Mouse (Mus musculus): ENCODE data around the gene Tmem135. TPM values are rescaled to one million over a fixed set of nuclear protein-coding genes. Genes with fewer than 3 reads are reported as not detected.

Gene Tmem135
- polyA plus RNA-seq, 1 experiment from 2014 or later, result 21.0 TPM

DNA sequence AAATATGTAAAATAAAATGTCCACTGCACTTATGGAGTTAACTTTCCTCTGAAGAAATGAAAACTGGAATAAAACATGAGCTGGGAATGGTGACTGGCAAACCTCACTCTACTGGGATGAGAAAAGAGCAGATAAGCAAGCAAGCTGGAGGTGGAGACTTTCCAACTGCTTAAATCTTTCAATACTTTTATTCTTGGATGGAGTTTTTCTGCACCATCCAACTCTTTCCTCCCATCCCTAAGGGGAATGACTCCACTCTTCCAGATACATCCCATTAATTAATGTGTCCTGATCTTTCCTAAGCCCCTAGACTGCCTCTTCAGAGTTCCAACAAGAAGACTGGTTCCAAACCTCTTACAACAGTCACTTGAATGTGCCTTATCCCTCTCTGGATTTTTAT, 143.1 kb downstream of the Tmem135 start:
- H3K4me1 ChIP-seq (replicated peaks; ENCODE audit: control insufficient read depth, insufficient read depth), result no peaks in the 10 kb centered on the region
- no peak for DNase-seq (ENCODE audit: low spot score)

DNA sequence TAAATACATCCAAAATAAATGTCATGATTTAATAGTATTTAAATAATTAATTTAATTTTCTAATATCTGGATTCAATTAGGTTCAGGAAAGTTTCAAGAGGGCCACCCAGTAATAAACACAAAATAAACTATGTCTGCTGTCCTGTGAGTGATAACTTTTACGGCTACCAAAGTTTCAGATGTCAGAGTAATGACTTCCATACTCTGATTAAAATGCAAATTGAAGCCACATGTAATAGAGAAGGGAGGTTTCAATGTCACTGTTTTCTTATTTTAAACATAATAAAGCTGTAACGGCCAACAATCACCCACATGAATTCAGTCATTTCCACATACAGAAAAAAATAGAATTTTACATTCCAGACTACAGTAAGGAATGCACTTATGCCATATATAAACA, 145.2 kb downstream of the Tmem135 start:
- Histone ChIP-seq H3K9ac (ENCODE audit: low read length) (no peak overlapping the region), H3K4me2 (replicated peaks; ENCODE audit: low read depth) (no peak overlapping the region), H3K27me3 (ENCODE audit: control insufficient read depth, insufficient read depth, low read length) (no peaks in the 10 kb centered on the region), H3K4me3 (ENCODE audit: low read depth, low read length) (no peak overlapping the region), H3K27ac (replicated peaks) (no peak overlapping the region), H3K36me3 (ENCODE audit: control insufficient read depth, insufficient read depth, low read length) (no peaks in the 10 kb centered on the region), H3K4me1 (replicated peaks; ENCODE audit: control insufficient read depth, insufficient read depth) (no peaks in the 10 kb centered on the region), H3K9me3 (ENCODE audit: control insufficient read depth, low read length) (no peaks in the 10 kb centered on the region)
- ATAC-seq (ENCODE audit: low FRiP score, low TSS enrichment) (no peak), DNase-seq (ENCODE audit: low spot score) (no peak)
- WGBS, result 56% methylated on average over 2 of the region's 2 CpGs
- TF ChIP-seq EP300 (optimal IDR thresholded peaks at IDR 0.05) (no peak), CTCF (IDR thresholded peaks at IDR 0.05; ENCODE audit: low read depth) (no peak)

More for the DNA sequence above, 143.1 kb downstream of the Tmem135 start:
- Histone ChIP-seq H3K4me3 (ENCODE audit: low read depth, low read length) (no peak overlapping the region), H3K4me2 (replicated peaks; ENCODE audit: low read depth) (no peak overlapping the region), H3K27ac (replicated peaks) (no peak overlapping the region), H3K36me3 (ENCODE audit: control insufficient read depth, insufficient read depth, low read length) (no peaks in the 10 kb centered on the region), H3K9me3 (ENCODE audit: control insufficient read depth, low read length) (no peaks in the 10 kb centered on the region), H3K9ac (ENCODE audit: low read length) (no peak overlapping the region), H3K27me3 (ENCODE audit: control insufficient read depth, insufficient read depth, low read length) (no peaks in the 10 kb centered on the region)
- no peak for TF ChIP-seq CTCF (IDR thresholded peaks at IDR 0.05; ENCODE audit: low read depth)
- no peak for TF ChIP-seq EP300 (optimal IDR thresholded peaks at IDR 0.05)
- no peak for ATAC-seq (ENCODE audit: low FRiP score, low TSS enrichment)

DNA sequence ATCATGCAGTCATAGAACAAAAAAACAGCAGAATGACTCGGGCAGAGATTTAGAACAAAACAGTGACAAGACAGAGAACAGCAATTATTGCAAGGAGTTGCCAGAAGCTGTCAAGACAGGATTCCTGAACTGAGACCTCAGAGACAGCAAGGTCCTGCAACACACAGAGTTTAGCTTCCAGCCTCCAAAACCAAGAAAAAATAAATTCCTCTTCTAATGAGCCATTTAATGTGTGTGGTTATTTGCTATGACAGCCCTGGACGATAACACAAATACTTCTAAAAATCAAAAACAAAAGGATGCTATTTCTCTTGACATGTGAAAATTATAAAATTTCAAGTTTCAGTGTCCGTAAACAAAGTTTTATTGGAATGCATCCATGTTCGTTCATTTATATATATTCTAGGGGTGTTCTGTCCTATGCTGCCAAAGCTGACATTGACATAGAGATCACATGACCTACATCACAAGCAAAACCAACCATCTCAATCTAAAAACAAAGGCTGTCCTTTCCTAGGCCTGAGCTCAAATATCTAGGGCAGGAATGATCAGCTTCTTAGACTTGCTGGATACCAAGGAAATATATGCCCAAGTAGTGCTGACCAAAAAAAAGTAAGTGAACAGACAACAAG, 146.0 kb downstream of the Tmem135 start:
- Histone ChIP-seq H3K9ac (ENCODE audit: low read length) (no peak overlapping the region), H3K4me3 (ENCODE audit: low read depth, low read length) (no peak overlapping the region), H3K27me3 (ENCODE audit: control insufficient read depth, insufficient read depth, low read length) (no peaks in the 10 kb centered on the region), H3K9me3 (ENCODE audit: control insufficient read depth, low read length) (no peaks in the 10 kb centered on the region), H3K4me2 (replicated peaks; ENCODE audit: low read depth) (no peak overlapping the region), H3K27ac (replicated peaks) (no peak overlapping the region), H3K36me3 (ENCODE audit: control insufficient read depth, insufficient read depth, low read length) (no peaks in the 10 kb centered on the region), H3K4me1 (replicated peaks; ENCODE audit: control insufficient read depth, insufficient read depth) (no peaks in the 10 kb centered on the region)
- ATAC-seq (ENCODE audit: low FRiP score, low TSS enrichment) (no peak), DNase-seq (ENCODE audit: low spot score) (no peak)
- 44% methylated on average over 4 of the region's 4 CpGs for WGBS
- no peak for TF ChIP-seq CTCF (IDR thresholded peaks at IDR 0.05; ENCODE audit: low read depth)
- TF ChIP-seq EP300 (optimal IDR thresholded peaks at IDR 0.05), result no peak

DNA sequence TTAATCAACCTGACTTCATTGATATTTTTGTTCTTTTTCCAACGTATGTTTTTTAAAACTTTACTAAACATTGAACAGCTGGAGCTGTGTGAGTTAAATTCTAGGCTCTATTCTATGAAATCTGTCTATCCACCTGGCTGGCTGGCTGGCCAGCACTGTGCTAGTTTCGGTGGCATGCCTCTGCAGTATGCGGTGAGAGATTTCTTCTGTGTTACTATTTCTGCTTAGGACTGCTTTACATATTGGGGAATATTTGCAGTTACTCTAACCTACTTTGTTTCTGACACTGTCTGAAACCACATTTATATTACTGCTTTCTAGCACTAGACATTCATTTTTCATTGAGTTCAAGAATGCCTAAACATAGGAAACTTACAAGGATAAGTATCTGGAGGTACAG, 150.2 kb downstream of the Tmem135 start:
- H3K9ac ChIP-seq (ENCODE audit: low read length), result no peak overlapping the region
- DNase-seq (ENCODE audit: low spot score) (no peak), ATAC-seq (ENCODE audit: low FRiP score, low TSS enrichment) (no peak)
- no peak overlapping the region for H3K27ac ChIP-seq (replicated peaks)
- no peak overlapping the region for H3K4me3 ChIP-seq (ENCODE audit: low read depth, low read length)
- no peak for TF ChIP-seq EP300 (optimal IDR thresholded peaks at IDR 0.05)
- no peak for TF ChIP-seq CTCF (IDR thresholded peaks at IDR 0.05; ENCODE audit: low read depth)
- no peaks in the 10 kb centered on the region for H3K27me3 ChIP-seq (ENCODE audit: control insufficient read depth, insufficient read depth, low read length)
- WGBS, result 52% methylated on average over 3 of the region's 3 CpGs
- no peaks in the 10 kb centered on the region for H3K9me3 ChIP-seq (ENCODE audit: control insufficient read depth, low read length)
- no peaks in the 10 kb centered on the region for H3K4me1 ChIP-seq (replicated peaks; ENCODE audit: control insufficient read depth, insufficient read depth)
- H3K36me3 ChIP-seq (ENCODE audit: control insufficient read depth, insufficient read depth, low read length), result no peaks in the 10 kb centered on the region
- no peak overlapping the region for H3K4me2 ChIP-seq (replicated peaks; ENCODE audit: low read depth)

DNA sequence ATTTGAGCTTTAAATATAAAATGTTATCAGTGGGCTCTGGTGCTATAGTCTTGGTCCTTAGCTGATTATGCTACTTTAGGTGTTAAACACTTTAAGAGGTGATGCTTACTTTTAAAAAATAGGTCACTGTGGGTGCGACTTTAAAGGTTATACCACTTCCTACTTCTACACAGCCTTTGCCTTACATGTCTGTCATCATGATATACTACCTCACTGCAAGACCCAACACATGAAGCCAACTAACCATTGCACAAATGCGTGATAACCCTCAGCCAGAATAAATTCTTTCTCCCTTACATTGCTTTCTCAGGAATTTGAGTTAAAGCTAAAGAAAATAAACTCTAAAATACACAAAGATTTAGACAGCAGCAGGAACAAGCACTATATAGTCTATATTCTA, 150.7 kb downstream of the Tmem135 start:
- Histone ChIP-seq H3K9me3 (ENCODE audit: control insufficient read depth, low read length) (no peaks in the 10 kb centered on the region), H3K36me3 (ENCODE audit: control insufficient read depth, insufficient read depth, low read length) (no peaks in the 10 kb centered on the region), H3K4me1 (replicated peaks; ENCODE audit: control insufficient read depth, insufficient read depth) (no peaks in the 10 kb centered on the region), H3K27ac (replicated peaks) (no peak overlapping the region), H3K4me3 (ENCODE audit: low read depth, low read length) (no peak overlapping the region), H3K27me3 (ENCODE audit: control insufficient read depth, insufficient read depth, low read length) (no peaks in the 10 kb centered on the region), H3K4me2 (replicated peaks; ENCODE audit: low read depth) (no peak overlapping the region), H3K9ac (ENCODE audit: low read length) (no peak overlapping the region)
- 49% methylated on average over 2 of the region's 2 CpGs for whole genome bisulfite sequencing
- ATAC-seq (ENCODE audit: low FRiP score, low TSS enrichment) (no peak), DNase-seq (ENCODE audit: low spot score) (no peak)
- TF ChIP-seq CTCF (IDR thresholded peaks at IDR 0.05; ENCODE audit: low read depth), result no peak
- no peak for TF ChIP-seq EP300 (optimal IDR thresholded peaks at IDR 0.05)

DNA sequence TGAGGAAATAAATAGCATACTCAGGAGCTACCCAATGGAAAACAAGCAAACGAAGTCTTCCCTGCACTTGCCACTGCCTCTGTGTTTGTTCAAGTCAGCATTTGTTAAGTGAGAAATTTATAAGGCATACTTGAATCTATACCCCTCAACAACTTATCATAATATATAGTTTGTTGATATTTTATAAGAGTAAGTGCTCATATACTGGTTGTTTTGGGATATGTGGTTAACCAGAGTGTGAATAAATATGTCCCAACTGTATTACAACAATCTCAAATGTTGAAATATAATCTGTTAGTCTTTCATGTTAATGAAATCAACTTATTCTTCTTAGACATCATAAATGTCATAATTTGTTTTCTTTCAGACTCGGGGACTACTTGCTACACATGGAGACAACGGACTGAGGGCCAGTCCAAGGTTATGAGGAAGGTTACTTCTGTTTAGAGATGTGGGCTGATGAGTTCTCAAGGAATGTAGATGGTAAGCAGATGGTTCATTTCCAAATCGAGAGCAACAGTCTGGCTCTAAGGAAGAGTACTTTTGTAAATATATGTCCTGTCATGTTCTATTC, 152.1 kb downstream of the Tmem135 start:
- no peaks in the 10 kb centered on the region for H3K4me1 ChIP-seq (replicated peaks; ENCODE audit: control insufficient read depth, insufficient read depth)
- no peaks in the 10 kb centered on the region for H3K9me3 ChIP-seq (ENCODE audit: control insufficient read depth, low read length)
- no peak overlapping the region for H3K27ac ChIP-seq (replicated peaks)
- ATAC-seq (ENCODE audit: low FRiP score, low TSS enrichment) (no peak), DNase-seq (ENCODE audit: low spot score) (no peak)
- 55% methylated on average over 4 of the region's 4 CpGs for WGBS
- no peak overlapping the region for H3K4me3 ChIP-seq (ENCODE audit: low read depth, low read length)
- no peak overlapping the region for H3K4me2 ChIP-seq (replicated peaks; ENCODE audit: low read depth)
- no peak overlapping the region for H3K9ac ChIP-seq (ENCODE audit: low read length)
- no peaks in the 10 kb centered on the region for H3K36me3 ChIP-seq (ENCODE audit: control insufficient read depth, insufficient read depth, low read length)
- H3K27me3 ChIP-seq (ENCODE audit: control insufficient read depth, insufficient read depth, low read length), result no peaks in the 10 kb centered on the region
- no peak for TF ChIP-seq EP300 (optimal IDR thresholded peaks at IDR 0.05)
- no peak for TF ChIP-seq CTCF (IDR thresholded peaks at IDR 0.05; ENCODE audit: low read depth)

All from stomach, postnatal 0 days (tissue).